Mouse (Mus musculus) lung, postnatal 10 days (tissue): ENCODE measurements around the gene Rfxank.

Experiments
- DNase-seq: peaks from one replicate; pipeline ENCODE4 v3.0.0; 2021

Rfxank gene

GRCm38 (mm10) chr8:70139026-70139857 is at the start of gene Rfxank, which contains the start of the genes Borcs8 and Mef2b:
TSS of gene Rfxank (minus strand) at chr8:70139154.
TSS of gene Borcs8 (plus strand) at chr8:70139499.
TSS of gene Mef2b (plus strand) at chr8:70139711.
- peak; percentile 100 for DNase-seq

GRCm38 (mm10) chr8:70188707-70189106 is 49.8 kb upstream of the Rfxank start:
- no peak for DNase-seq

- no peak for DNase-seq
Observed at GRCm38 (mm10) chr8:70183194-70183593, 44.2 kb upstream of the Rfxank start.

- no peak for DNase-seq
Observed at GRCm38 (mm10) chr8:70181903-70182252, 42.9 kb upstream of the Rfxank start.

- DNase-seq: no peak
Observed at GRCm38 (mm10) chr8:70181212-70181902, 42.4 kb upstream of the Rfxank start.

- DNase-seq: no peak
Observed at GRCm38 (mm10) chr8:70179082-70179481, 40.1 kb upstream of the Rfxank start.

GRCm38 (mm10) chr8:70178231-70178630 is 39.3 kb upstream of the Rfxank start:
- DNase-seq: no peak

GRCm38 (mm10) chr8:70174079-70174478 is 35.1 kb upstream of the Rfxank start:
- no peak for DNase-seq

GRCm38 (mm10) chr8:70173320-70173719 is 34.4 kb upstream of the Rfxank start:
- no peak for DNase-seq

GRCm38 (mm10) chr8:70172043-70172681 is 33.2 kb upstream of the Rfxank start, which contains the start of gene Tmem161a:
TSS of gene Tmem161a (plus strand) at chr8:70172356.
- DNase-seq: peak; percentile 96

- no peak for DNase-seq
Observed at GRCm38 (mm10) chr8:70171240-70171639, 32.3 kb upstream of the Rfxank start.

- DNase-seq: no peak
Observed at GRCm38 (mm10) chr8:70170748-70171147, 31.8 kb upstream of the Rfxank start.

GRCm38 (mm10) chr8:70170116-70170515 is 31.2 kb upstream of the Rfxank start:
- DNase-seq: no peak

GRCm38 (mm10) chr8:70166504-70167110 is 27.7 kb upstream of the Rfxank start:
- peak; percentile 78 for DNase-seq

GRCm38 (mm10) chr8:70163316-70163715 is 24.4 kb upstream of the Rfxank start:
- DNase-seq: no peak

- no peak for DNase-seq
Observed at GRCm38 (mm10) chr8:70160015-70160414, 21.1 kb upstream of the Rfxank start.

GRCm38 (mm10) chr8:70159211-70159610 is 20.3 kb upstream of the Rfxank start:
- DNase-seq: no peak

- DNase-seq: peak; percentile 83
Observed at GRCm38 (mm10) chr8:70158069-70158853, 19.3 kb upstream of the Rfxank start.

- DNase-seq: no peak
Observed at GRCm38 (mm10) chr8:70157240-70157800, 18.4 kb upstream of the Rfxank start.

GRCm38 (mm10) chr8:70152537-70153257 is 13.7 kb upstream of the Rfxank start:
- DNase-seq: peak; percentile 91

GRCm38 (mm10) chr8:70150158-70150557 is 11.2 kb upstream of the Rfxank start:
- DNase-seq: no peak
